Mouse (Mus musculus): ENCODE measurements around the gene Syvn1.
"Not testable (repeated sequence)": the region's sequence is repeated elsewhere in the genome, so short reads cannot be mapped to it uniquely, and the experiment has no call there.

Gene Syvn1

DNA sequence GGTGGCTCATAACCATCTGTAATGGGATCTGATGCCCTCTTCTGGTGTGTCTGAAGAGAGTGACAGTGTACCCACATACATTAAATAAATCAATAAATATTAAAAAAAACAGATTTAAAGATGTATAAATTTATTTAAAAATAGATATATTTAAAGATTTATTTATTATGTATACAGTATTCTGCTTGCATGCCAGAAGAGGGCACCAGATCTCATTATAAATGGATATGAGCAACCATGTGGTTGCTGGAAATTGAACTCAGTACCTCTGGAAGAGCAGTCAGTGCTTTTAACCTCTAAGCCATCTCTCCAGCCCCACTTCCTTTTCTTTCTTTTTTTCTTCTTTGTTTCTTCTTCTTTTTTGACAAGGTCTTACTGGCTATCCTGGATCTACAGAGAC lies 6.4 kb upstream of the Syvn1 start:
- DNase-seq (ENCODE audit: low spot score in 2 of 2): no peak

DNA sequence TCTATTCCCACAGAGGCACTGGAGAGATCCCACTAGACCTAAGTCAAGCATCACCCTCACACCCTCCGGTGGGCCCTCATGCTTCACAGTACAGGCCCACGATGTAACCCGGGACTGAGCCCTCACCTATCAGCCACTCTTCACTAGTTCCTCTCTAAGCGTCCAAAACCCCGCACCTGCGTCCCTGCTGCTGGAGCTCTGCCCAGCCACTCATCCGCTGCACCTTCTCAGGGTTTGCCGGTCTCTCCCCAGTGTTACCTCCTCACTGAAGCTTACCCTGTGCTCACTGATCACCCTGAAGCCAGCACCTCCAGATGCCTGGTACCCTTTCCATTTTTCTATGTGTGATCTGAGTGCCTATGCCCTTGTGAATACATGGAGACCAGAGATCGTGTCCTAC lies 4.1 kb upstream of the Syvn1 start:
- DNase-seq (ENCODE audit: low spot score in 2 of 2): no peak

DNA sequence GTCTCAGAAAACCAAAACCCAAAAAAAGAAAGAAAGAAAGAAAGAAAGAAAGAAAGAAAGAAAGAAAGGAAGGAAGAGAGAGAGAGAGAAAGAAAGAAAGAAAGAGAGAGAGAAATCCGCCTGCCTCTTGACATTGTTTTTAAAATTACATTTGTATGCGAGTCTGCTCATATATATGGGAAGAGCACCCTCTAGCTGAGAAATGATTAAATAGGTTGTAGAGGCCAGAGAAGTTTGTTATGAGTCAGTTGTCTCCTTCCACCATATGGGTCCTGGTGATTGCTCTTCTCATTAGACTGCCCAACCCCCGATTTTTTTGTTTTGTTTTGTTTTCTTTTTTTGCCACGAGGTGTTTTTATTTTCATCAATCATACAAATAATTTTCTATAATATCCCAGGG lies 2.3 kb upstream of the Syvn1 start:
- not testable (repeated sequence) for DNase-seq (ENCODE audit: low spot score in 2 of 2)

DNA sequence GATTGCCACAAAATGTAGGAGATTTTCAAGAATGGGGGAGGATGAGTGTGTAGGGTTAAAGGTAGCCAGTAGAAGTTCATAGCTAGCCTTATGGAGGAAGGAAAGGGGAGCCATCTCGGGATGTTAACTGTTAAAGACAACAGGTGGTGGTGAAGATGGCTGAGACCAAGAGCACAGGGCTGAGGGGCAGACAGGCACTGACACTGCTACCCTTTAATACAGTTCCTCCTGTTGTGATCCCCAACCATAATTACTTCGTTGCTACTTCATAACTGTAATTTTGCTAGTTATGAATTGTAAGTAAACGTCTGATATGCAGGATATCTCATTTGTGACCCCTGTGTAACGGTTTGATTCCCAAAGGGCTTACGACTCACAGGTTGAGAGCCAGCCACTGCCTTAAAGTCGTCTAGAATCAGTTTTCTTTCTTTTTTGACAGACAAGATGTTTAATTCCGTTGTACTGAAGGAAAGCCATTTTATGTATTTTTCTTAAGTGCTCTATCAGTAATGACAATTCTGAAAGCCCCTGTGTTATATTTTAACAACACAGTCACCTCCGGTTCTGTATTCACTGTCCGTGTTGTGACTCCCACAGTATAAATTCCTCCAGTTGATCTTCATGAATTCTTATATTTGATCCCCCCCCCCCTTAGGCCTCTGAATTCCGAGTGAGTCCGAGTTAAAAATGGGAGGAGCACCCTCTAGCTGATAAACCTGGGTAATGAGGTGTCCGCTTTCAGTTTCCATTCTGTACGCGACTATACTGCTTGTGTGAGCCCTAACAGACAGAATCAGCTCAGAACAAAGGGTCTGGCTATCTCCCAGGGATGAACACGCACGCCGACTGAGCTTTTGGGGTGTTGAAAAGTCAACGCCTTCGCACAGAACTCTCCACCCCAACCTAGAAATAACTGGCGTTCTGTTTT lies 746 bp upstream of the Syvn1 start:
- no peak for DNase-seq (ENCODE audit: low spot score in 2 of 2)

DNA sequence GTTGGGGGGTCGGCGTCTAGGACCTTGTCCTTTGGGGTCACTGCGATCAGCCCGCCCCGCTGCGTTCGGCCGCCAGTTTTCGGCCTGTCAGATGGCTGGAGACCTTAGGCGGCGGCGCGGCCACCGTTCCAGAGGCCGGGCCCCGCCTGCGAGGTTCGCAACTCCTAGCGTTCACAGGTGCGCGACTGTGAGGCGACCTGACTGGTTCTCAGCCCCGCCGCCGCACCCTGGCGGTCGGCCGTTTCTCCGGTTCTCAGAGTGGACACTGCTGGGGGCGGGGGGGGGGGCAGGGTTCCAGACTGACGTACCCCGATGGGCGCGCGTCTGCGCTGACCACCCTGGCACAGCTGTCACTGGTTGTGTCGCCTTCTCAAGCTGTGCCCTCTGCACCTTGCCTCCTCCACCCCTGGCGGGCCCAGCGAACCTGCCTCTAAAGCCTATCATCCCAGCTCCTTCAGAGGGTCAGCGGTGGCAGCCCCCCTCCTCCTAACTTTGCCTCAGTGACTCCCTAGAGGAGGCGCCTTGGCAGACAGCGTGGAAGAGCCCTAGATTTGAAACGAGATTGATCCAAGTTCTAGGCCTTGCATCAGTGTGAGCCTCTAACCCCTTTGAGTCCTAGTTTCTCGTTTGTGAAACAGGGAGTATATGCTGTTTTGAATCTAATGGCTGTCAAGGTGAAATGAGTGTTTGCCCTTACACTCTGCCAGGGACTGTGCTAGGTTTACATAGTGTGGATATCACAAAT lies 950 bp downstream of the Syvn1 start:
- DNase-seq (ENCODE audit: low spot score in 2 of 2): no peak

DNA sequence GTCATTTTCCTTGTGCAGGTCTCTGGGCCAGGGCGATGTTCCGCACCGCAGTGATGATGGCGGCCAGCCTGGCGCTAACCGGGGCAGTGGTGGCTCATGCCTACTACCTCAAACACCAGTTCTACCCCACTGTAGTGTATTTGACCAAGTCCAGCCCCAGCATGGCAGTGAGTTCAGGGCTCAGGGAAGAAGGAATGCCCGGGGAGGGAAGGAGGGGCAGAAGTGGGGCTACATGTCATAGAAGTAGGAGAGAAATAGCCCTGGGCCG lies 1.5 kb downstream of the Syvn1 start:
- no peak for DNase-seq (ENCODE audit: low spot score in 2 of 2)

DNA sequence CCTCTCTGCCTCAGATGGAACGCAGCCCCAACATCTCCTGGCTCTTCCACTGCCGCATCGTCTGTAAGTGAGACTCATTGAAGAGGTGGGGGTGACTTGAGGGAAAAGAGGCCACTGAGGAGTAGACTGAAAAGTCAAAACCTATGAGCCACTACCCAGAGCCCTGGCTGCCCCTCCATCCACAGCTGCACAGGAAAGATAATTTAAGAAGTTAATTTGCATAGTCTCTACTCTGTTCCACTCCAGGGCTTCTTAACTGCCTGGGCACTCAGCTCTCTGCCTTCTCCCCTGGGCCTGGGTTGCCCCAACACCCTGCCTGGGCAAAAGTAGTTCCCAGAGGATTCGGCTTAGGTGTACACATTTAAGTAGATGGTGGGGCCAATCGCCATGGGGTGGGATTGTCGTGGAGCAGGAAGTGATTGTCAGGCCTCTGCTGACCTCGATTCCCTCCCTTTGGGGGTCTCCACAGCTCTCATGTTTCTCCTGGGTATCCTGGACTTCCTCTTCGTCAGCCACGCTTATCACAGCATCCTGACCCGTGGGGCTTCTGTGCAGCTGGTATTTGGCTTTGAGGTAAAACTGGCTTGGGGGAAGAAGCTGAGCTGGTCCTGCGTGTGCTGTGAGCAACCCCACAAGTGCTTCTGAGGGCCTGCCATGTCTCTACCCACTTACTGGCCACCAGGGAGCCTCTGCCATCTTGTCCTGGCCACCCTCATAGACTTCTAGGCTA lies 2.5 kb downstream of the Syvn1 start:
- no peak for DNase-seq (ENCODE audit: low spot score in 2 of 2)

DNA sequence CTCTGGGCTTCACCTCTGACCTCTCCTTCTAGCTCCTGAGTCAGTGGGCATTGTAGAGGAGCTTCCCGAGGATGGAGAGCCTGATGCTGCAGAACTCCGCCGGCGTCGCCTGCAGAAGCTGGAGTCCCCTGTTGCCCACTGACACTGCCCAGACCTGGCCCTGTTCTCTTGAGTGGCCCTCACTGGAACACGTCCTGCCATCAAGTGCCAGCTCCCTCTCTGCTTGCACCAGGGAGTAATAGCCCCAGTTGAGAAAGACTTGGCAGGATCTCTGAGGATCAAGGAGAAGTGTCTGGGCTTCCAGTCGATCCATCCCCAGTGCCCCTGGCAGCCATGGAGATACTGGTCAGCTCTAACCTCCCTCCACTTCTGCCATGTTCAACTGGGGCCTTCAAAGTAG lies 6.1 kb downstream of the Syvn1 start:
- DNase-seq (ENCODE audit: low spot score in 2 of 2): no peak

DNA sequence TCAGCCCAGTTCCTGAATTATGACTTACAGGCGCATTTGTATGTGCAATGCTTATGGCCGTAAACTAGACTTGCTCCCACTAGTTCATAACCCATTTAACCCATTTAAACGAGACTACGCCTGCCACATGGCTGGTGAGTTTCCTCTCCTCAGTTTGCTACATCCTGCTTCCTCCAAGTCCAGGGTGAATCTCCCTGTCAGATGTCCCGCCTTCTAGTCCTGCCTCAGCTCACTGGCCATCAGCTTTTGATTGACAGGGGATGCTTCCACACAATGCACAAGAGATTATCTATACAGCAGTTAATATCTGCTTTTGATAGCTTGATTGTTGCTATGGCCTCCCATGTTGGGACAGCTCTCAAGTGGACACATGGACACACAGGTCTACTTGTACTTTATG lies 7.9 kb downstream of the Syvn1 start:
- no peak for DNase-seq (ENCODE audit: low spot score in 2 of 2)

DNA sequence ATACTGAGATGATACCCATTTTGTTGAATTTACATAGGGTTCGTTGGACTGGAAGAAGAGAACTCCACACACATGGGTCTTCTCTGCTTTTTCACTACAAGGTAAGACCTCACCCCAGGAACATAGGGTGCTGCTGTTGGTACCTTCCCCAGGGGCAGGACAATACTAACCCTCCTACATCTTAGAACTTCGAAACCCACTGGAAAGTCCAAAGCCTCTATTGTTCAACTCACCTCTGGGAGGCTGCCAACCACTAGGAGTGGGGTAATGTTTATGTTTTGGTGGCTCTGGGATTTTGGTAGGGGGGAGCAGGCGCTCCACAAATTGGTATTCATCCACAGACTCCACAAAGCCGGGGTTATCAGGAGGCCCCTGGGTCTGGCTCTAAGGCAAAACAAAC lies 10.3 kb downstream of the Syvn1 start:
- no peak for DNase-seq (ENCODE audit: low spot score in 2 of 2)

DNA sequence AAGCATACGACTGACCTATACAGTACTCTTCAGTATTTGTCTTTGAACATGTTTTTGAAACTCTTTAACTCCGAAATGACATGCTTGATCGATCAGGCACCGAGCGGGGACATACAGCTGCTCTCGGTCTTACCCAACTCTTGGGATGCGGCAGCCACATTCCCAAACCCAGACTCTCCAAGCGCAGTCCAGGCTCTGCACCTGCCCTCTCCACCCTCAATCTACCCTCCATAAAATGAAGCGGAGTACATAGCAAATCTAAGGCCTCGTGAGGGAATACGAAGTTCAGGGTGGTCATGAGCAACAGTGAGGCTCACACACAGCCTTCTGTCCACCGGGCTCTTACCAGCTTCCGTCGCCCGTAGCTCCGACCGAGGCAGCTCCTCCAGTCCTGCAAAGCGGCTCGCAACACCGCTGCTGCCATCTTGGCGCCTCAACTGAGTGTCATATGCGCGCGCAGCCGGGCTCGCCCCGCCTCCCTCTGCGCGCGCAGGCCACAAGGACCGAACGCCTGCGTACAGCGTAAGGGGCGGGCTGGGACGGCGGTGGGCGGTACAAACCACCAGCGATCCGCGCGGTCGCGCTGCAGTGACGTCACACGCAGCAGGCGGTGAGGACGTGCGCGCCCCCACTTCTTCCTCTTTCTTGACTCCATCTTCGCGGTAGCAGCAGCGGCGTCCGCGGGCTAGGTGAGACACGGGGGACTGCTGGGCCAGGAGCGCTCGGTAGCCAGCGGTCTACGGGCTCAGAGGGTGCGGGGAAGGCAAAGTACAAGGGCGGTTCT lies 11.1 kb downstream of the Syvn1 start, which contains the start of the genes Mrpl49 and Fau:
TSS of gene Mrpl49 (minus strand) at position 473 of the 784 bp plus-strand sequence.
TSS of gene Fau (plus strand) at position 532 of the 784 bp plus-strand sequence.
- DNase-seq (ENCODE audit: low spot score in 2 of 2): peak; percentile 98 to 99

DNA sequence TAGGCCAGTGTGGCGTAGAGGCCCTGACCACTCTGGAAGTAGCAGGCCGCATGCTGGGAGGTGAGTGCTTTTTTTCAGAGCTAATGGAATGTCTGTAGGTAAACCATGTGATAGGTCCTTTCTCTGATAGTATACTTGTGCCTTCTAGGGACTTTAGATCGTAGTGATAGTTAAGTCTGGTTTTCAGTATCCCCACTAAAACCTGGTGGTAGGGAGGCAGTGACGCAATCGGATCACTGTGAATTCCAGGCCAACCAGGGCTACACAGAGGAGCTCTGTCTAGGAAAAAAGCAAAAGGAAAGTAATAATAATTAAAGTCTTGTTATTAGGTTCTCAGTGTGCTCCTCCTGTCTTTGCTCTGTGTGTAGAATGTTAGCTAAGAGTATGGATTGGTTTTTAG lies 12.1 kb downstream of the Syvn1 start:
- DNase-seq (ENCODE audit: low spot score in 2 of 2): no peak

DNA sequence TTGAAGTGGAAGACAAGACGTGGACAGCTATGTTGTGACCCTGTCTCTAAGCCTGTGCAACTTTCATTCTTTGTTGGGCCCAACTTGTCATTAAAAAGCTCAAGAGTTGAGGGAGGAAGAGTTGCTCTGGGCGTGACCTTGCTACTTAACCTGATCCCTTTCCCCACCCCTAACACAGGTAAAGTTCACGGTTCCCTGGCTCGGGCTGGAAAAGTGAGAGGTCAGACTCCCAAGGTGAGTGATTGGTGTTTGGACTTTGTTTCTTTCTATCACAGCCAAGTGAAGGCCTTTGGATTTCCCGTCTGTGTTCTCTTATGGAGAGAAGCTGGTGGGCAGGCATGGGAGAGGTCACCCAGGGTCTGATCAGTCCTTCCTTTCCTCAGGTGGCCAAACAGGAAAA lies 12.6 kb downstream of the Syvn1 start:
- DNase-seq (ENCODE audit: low spot score in 2 of 2): no peak

DNA sequence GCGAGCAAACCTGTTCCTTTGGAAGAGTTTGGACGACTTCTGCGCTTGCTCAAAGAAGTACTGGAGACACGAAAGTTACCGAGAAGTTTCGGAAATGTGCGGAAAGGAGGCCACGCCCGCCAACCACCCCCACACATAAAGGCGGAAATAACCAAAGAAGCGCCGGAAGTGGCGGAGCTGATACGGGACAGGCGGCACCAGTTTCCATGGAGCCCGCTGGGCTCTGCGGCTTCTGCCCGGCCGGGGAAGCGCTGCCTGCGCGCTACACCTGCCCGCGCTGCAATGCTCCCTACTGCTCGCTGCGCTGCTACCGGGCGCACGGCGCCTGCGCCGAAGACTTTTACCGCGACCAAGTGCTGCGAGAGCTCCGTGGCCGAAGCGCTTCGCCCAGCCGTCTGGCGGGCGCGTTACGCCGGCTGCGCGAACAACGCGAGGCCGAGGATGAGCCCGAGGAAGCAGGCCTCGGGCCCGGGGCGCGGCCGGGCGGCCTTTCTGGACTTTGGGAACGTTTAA lies 14.7 kb downstream of the Syvn1 start, which contains the start of gene Znhit2:
TSS of gene Znhit2 (plus strand) at position 172 of the 513 bp plus-strand sequence.
- peak; percentile 91 for DNase-seq (ENCODE audit: low spot score in 2 of 2)

DNA sequence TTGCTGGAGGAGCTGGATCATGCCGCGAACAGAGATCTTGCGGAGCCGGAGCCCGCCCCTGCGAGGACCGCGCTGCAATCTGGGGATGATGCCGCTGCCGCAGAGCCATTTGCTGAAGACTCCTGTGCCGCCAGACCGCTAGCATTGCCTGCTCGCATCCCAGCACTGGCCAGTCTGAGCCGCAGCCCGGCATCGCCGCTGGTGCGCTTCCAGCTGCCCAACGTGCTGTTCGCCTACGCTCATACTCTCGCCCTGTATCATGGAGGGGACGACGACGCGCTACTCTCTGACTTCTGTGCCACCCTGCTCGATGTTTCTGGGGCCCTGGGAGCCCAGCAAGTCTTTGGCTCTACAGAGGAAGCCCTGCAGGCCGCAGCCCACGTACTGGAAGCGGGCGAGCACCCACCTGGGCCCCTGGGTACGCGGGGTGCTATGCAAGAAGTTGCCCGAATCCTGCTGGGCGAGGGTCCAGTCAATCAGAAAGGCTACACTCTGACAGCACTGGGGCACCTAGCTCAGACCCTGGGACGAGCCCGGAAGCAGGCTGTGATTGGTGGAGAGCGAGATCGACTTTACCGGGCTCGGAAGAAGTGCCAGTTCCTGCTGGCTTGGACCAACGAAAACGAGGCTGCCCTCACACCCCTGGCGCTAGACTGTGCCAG lies 15.4 kb downstream of the Syvn1 start:
- no peak for DNase-seq (ENCODE audit: low spot score in 2 of 2)

DNA sequence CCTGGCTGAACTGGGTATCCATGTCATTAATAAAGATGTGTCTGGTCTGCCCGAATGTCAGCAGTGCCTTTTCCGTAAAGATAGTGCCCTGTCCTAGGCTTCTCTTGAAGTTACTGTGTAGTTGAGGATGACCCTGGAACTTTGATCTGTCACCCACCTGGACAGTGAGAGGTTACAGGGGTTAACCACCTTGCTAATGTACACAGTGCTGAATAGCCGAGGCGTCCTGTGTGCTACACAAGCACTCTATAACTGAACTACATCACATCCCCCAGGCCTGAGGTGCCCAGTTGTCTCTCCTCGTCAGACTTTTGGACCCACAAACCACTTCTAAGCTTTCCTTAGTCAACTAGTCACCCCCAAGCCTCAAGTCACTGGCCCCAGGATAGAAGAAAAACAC lies 16.0 kb downstream of the Syvn1 start:
- DNase-seq (ENCODE audit: low spot score in 2 of 2): no peak

DNA sequence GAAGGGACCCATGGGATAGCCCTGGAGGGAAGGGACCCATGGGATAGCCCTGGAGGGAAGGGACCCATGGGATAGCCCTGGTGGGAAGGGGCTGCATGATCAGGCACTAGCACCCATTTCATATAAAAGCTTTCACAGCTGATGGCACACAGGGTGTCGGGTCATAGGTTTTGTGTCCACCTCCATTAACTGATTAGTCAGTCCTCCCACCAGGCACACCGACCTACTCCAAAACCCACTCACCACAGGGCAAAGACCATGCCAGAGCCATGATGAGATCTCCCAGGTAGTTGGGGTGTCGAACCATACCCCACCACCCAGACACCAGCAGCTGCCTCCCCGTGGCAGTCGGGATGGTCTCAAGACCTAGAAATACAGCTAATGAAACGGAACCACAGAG lies 16.7 kb downstream of the Syvn1 start:
- no peak for DNase-seq (ENCODE audit: low spot score in 2 of 2)

DNA sequence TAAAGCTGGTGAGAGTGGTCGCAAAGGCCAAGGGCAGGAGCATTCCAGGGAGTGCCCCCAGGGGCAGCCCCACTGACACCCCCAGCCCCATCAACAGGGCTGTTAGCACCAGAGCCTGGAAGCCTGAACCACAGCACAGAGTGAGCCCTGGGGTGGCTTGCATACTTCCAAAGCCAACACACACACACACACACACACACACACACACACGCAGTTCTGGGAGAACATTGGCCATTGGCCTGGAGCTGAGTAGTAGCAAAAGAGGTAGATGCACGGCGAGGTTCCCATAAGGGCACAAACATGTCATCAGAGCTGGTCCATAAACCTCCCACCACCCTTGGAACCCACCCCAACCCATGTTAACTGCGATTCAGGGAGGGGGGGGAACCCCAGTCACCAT lies 20.2 kb downstream of the Syvn1 start:
- no peak for DNase-seq (ENCODE audit: low spot score in 2 of 2)

DNA sequence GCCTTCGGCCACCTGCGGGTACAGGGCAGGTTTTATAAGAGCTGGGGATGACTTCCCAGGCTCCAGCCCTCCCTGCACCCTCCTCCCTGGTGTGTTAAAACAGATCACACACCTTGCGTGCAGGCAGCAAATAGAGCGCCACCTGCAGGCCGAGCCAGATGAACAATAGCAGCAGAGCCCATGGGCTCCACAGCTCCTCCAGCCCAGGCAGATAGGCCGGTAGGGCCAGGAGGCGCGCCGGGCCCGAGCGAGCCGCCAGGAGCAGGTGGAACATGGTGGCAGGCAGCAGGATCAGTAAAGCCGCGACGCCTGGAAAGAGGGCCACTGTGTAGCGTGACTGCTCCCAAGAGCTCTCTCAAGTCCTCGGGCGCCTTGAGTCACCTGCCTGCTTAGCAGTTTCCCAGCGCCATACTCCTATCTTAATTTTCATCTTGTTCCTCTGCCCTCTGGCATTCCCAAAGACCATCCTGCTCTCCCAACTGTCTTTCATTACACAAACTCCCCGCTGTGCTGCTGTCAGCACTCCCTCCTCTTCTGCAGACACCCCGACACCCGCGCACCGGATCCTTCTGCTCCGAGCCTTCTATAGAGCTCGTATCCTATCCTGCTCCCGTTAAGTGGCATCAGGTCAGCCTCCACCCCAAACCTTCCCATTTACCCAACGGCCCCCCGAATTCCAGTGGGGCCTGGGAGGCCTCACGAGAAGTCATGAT lies 20.8 kb downstream of the Syvn1 start:
- DNase-seq (ENCODE audit: low spot score in 2 of 2): peak; percentile 61 to 84
